Mouse (Mus musculus) heart, postnatal 25 days (tissue): ENCODE results near the gene Usb1. TPM values are rescaled to one million over a fixed set of nuclear protein-coding genes. Genes with fewer than 3 reads are reported as not detected.
A peak's percentile ranks its signal among the peaks of the same experiment; 100 is the strongest.
"Not testable (repeated sequence)": the region's sequence is repeated elsewhere in the genome, so short reads cannot be mapped to it uniquely, and the experiment has no call there.

Source experiments
- DNase-seq: peaks from one replicate; pipeline ENCODE4 v3.0.0; 2022; ENCODE audit warnings: low spot score
- intact Hi-C: fragments of 180-260 bp; cut with DNase I; formaldehyde crosslinking; loops from one replicate; pipeline ENCODE4 v1.15.1; 2025
- total RNA-seq, 2 experiments: library from RNA; stranded (reverse); gene quantifications; 2 replicates each; pipeline ENCODE4 v1.2.3; 2021

Gene Usb1
- total RNA-seq, 2 experiments from 2014 or later, result 14.2 to 16.6 TPM

DNA sequence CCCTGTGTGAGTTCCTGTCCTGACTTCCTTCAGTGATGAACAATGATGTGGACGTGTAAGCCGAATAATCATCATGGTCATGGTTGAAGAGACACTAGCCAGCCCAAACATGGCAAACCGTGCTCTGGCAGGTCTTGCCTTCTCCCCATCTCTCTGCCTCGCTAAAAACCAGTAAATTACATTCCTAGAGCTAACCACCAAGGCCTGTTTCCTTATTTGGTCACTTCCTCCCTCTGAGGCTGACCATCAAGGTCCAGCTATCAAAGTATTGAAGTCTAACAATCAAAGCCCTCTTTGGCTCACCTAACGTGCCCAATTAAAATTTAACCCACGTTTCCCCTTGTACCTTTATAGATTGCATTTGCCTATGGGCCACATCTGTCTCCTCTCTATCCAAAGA, 30.2 kb downstream of the Usb1 start:
- intact Hi-C loops, result no loop called here

DNA sequence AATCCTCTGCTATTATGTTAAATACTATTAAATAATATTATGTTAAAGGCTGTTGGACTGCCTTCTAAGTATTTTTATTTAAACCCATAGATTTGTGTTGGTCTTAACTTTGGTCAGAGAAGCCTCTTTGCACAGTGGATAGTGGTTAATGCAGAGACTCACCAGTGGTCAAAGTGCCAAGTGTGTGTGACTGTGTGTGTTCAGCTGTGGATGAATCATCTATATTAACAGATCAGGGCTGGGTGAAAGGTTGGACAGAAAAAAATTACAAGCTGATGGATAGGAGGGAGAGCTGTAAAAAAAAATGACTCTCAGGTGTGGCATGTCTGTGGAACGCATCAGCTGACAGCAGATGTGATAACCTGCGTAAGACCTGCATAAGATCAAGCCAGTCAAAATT, 31.8 kb downstream of the Usb1 start:
- no peak for DNase-seq
- intact Hi-C loops, result no loop called here

More for the DNA sequence above, 30.2 kb downstream of the Usb1 start:
- no peak for DNase-seq

DNA sequence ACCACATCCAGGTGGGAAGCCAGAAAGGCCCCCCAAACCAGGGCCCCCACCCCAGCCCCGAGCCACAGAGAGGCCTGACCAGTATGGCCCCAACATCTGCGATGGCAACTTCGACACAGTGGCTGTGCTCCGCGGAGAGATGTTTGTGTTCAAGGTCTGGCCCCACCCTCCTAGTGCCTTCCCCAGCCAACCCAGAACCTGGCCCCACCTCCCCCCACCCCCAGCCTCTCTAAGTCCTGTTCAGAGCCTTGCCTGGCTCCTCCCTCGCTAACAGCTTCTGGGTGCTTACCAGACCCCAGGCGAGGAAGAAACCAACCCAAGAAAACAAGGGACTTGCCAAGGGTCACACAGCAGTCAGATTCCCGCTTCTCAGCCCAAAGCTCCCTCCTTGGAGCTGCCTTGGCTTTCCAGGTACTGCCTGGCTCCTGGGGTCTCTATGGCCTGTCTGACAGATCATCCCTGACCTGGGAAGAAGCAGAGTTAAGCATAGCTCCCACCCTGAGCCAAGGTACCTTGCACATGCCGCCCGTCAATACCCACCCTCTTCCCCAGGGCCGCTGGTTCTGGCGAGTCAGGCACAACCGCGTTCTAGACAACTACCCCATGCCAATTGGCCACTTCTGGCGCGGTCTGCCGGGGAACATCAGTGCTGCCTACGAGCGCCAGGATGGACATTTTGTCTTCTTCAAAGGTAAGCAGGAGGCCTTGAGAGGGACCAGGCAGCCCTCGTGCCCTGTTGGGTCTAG, 37.7 kb downstream of the Usb1 start:
- DNase-seq, result no peak
- intact Hi-C loops, result no loop called here

DNA sequence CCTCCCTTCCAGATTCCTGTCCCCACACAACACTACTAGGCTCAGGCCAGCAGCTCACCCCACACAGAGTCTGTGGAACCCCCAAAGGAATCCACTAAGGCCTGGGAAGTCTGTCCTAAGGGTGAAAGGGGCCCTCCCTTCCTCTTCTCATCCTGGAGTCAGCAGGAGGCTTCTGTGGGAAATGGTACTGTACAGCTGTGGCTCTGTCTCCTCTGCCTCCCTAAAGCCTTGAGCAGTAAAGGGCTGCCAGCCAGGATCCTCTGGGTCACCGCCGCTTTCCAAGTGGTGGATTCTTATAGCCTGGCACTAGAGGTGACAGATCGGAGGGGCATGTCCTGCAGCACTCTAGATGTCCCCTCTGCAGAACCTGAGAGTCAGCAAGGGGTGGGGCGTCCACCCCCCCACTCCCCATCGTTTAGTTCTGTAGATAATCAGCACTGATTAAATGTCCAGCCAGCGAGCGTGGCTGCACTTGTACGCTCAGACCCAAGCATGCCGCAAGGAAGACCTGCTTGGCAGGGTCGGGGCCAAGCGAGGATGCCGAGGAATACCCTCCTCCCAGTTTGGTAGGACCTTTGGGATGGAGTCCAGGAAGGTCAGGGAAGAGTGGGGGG, 41.4 kb downstream of the Usb1 start:
- intact Hi-C loops, result loop anchor here (2.0 kb wide), 1 partner anchor 21 kb away; the partner anchor contains the start of gene Mmp15
- DNase-seq, result no peak

DNA sequence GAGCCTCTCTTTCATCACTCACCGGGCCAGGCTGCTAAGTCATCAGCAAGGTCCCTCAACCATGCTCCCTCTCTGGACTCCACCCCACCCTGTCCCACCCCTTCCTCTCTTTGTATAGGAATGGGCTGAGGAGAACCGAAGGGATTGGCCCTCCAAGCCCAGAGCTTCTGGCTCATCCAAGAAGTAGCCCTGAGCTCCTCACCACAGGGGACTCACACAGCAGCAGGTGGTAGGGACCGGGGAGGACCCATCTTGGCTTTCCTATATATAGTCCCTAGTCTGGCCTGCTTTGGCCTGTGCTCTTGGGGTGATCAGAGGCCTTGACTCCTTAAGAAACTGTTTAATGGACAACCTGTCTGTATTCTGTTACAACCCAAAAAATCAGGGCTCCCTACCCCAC, 42.3 kb downstream of the Usb1 start:
- no peak for DNase-seq
- intact Hi-C loops, result no loop called here

DNA sequence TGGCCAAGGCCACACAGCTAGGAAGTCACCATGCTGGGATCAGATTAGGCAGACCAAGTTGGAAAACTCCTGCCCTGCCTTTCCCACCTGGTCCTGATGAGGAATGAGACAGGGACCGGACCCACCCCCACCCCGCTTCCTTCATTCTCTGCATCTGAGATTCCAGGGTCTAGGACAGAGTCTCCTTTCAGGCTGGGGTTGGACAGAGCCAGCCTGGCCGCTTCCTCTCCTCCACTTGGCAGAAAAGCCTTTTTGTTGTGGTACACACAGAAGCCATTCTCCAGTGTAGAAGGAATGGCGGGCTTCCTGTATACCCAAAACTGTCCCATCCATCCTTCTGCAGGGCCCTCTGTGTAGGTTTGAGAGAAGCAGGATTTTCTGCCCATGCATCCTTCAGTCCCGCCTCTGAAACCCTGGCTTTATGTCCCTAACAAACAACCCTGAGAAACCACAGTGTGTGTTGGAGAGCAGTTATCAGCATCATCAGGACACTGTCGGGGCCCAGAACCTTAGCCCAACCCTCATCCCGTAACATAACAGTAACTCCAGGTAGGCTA, 43.4 kb downstream of the Usb1 start:
- no peak for DNase-seq
- intact Hi-C loops, result no loop called here

DNA sequence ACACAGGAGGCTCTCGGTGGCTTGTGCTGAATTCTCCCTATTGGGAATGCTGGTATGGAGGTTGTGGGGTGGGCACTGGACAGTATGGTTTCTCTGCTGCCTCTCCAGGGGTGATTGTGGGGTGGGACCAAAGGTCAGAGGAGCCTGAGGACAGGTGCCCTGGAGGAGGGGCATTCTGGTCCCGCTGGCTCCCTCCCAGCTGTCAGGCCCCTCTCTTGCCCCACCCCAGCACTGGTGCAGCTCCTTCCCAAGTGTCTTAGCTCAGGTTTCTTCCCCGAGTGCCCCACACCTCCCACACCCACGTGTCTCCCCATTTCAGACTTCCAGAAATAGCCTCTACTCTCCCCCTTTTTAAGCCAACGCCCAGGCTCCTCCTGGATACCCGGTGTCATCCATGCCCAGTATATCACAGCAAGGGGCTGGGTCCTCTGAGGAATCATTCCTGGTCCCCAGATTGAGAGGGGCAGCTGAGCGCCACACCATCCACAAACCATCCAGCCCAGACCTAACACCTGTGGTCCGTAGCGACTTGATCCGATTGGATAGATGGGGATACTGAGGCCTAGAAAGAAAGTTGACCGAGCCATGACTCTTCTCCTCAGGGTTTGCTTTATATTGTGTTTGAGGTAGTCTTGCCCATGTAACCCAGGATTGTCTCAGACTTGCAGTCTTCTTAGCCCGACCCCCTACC, 44.4 kb downstream of the Usb1 start:
- no peak for DNase-seq
- intact Hi-C loops, result no loop called here

DNA sequence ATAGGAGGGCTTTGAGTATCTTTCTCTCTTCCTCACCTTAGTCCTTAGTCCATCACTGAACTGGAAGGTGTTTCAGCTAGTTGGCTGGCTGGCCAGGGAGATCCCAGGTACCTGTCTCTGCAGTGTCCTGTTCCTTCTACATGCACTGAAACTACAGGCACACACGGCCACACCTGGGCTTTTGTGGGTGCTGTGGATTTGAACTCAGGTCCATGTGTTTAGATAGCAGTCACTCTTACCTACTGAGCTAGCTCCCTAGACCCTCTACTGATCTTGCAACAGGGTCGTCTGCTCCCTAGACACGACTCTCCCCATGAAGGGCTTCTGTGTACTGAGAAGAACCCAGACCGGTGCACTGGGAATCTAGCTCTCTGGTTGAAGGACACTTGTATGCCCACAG, 45.0 kb downstream of the Usb1 start:
- intact Hi-C loops, result no loop called here
- no peak for DNase-seq

DNA sequence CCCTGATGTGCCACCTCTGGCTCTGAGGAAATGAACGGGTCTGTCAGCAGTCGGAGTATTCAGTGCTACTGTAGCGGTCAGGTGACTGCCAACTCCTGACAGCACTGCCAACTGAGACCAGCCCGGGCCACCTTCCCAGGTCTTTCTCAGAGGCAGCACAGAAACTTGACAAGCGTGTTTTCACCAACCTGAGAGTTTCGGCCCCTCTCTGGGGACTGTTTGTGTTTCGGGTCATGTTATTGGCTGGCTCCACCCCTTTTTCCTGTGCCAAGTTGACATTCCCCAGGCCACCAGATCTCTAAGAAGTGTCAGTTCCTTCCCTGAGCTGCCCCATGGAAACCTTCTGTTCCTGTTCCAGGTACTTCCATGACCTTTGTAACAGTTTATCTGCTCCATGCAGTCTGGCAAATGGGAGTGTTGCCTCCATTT, 45.8 kb downstream of the Usb1 start:
- no peak for DNase-seq
- intact Hi-C loops, result no loop called here

DNA sequence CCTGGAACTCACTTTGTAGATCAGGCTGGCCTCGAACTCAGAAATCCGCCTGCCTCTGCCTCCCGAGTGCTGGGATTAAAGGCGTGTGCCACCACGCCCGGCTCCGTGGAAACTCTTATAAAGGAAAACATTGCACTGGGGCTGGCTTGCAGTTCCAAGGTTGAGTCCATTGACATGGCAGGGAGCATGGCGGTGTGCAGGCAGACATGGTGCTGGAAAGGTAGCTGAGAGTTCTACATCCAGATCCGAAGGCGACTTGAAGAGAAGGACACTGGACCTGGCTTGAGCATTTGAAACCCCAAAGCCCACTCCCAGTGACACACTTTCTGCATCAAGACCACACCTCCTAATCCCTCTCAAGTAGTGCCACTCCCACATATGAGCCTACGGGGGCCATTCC, 46.8 kb downstream of the Usb1 start:
- intact Hi-C loops, DNase-seq: not testable (repeated sequence)

DNA sequence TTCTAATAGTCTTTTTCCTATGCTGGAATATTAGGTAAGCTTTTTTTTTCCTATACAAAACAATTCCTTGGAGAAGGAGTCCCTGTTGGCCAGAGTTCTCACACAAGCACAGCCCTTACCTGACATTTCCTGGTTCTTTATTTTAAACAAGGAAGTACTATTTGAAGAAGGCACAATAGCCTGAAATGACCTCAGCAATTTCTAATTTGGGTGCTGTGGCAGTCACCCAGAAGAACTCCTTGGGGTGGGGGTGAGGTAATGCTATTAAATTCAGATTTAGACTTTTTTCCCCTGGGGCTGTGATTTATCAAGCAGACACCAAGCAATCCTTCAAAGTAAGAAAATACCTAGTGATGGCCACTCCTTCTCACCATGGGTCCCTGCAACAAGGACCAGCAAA, 48.9 kb downstream of the Usb1 start:
- intact Hi-C loops, result loop anchor here (2.0 kb wide), 1 partner anchor 14 kb away; no protein-coding TSS in a partner anchor
- no peak for DNase-seq

DNA sequence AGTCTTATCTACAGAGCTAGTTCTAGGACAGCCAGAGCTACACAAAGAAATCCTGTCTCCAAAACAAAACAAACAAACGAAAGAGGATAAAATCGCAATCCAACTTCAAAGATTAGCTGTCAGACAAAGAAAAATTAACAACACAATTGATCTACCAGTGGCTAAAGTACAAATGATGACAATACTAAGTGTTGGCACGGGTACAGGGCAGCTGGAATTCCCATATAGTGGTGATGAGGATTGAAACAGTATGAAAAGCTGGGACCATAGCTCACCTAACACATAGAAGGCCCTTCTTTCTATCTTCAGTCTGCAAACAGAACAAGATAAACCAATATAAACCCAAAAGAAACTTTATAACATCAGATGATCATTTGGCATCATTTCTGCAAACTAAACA, 49.5 kb downstream of the Usb1 start:
- DNase-seq, result no peak
- intact Hi-C loops, result loop anchor here (2.0 kb wide), 1 partner anchor 13 kb away; no protein-coding TSS in a partner anchor

DNA sequence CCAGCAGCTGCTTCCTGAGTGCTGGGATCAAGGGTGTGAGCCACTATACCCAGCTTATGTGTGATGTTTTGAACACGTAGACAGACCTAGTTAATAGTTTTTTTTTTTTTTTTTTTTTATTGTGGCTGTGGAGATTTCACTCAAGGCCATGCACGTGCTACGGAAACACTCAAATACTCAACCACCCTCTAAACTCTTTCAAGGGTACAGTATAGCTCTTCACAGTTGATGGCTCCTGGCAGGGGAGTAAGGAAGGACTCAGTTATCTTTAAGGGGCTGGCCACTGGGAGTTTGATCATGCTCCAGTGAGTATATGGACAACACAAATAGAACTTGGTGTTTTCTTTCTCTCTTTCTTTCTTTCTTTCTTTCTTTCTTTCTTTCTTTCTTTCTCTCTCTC, 52.4 kb downstream of the Usb1 start:
- DNase-seq, result no peak
- intact Hi-C loops, result no loop called here

DNA sequence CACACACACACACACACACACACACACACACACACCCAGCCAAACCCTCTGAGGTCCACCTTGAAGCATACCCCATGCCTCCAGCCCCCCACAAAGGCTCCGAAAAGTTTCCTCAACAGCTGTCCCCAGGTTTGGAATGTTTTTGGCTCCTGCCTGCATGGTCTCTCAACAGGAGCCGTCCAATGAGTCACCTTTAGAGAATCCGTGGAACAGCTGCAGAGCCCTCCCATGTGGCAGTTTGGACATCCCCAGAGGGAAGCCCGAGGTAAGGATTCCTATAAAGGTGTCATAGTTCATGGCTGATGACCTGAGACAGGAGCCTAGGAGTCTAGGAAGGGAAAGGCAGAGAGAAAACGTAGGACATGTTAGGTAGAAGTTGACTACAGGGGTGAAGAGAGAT, 54.0 kb downstream of the Usb1 start:
- intact Hi-C loops, result no loop called here
- DNase-seq, result no peak

DNA sequence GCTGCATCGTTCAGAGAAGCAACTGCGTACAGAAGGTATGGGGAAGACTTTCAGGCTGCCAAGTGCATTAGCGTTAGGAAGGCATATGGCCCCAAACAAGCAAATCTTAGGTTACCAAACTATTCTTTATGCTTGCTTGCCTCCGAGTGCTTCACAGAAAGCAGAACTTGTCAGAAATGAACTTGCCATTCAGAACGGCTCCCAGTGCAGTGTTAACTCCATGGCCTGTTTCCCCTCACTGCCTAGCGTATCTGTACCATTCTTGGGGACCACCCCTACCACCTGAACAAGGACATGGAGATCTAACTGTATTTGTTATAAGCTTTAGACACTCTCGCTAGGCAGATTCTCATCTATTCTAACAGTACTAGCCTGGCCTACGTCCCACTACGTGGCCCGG, 55.1 kb downstream of the Usb1 start:
- intact Hi-C loops, result no loop called here
- DNase-seq, result no peak

DNA sequence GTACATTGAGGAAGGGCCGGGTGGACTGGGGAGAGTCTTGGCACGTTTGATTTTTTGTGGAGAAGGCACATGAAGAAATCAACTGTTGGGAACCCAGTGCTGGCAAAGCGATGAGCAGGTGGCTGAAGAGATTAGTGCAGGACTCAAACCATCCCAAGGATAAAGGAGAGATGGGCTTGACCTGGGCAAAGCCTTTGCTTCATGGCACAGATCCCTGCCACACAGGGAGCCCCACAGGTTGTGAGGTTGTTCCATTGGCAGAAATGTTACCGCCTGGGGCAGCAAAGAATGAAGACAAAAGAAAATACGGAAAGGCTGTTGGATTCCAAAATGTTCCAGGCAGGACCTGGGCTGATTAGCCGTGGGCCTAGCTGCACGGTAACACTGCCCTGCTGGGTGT, 55.9 kb downstream of the Usb1 start:
- no peak for DNase-seq
- intact Hi-C loops, result no loop called here

DNA sequence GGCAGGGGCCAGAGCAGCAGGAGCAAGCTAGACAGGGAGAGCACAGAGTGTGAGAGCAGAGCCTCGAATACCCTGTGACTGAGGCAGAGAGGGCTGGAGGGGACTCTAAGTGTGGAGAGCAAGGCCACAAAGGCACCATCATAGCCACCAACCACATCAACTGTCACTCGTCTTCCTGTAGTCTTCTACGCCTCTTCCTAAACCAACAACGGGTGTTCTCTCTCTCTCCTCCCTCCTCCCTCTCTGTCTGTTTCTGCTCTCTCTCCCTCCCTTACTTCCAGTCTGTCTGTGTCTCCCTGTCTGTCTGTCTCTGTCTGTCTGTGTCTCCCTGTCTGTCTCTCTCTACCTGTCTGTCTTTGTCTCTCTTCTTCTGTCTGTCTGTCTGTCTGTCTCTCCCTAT, 58.2 kb downstream of the Usb1 start:
- intact Hi-C loops, result loop anchor here (5.0 kb wide), 1 partner anchor 38 kb away; the partner anchor contains the start of gene Mmp15
- no peak for DNase-seq

DNA sequence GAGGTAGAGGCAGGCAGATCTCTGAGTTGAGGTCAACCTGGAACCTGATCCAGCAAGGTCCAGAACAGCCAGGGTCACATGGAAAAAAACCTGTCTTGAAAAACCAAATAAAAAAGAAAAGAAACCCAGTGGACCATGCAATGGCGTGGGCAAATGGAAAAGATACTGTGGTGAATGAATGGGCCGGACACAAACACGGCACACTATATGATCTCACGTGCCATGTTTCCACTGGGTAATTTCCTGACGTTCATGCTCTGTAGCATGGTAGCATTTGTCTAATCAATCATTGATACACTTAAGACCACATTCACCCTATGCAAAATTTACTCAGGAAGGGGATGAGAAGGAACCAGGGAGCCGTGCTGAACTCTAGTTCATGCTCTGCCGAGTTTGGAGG, 59.0 kb downstream of the Usb1 start:
- intact Hi-C loops, result loop anchor here (5.0 kb wide), 1 partner anchor 39 kb away; the partner anchor contains the start of gene Mmp15
- DNase-seq, result no peak

DNA sequence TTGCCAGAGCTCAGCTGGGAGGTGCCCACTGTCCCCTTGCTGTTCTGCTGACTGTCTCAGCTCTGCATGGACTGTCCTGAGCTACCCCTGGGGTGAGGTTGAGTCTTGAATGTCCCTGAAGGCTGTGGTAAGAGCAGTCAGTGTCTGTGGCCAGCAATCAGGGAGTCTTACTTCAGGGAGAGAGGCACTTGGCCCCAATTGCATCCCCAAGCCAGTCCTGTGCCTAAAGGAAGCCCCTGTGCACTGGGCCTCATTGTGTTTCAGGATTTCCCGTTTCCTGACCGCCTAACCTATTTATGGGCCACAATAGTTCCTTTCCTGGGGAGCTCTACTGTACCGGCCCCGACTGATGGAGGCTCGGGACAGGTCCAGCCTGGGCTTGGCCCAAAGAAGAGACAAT, 60.5 kb downstream of the Usb1 start:
- intact Hi-C loops, result loop anchor here (5.0 kb wide), 1 partner anchor 40 kb away; the partner anchor contains the start of gene Mmp15
- peak; percentile 42 for DNase-seq

DNA sequence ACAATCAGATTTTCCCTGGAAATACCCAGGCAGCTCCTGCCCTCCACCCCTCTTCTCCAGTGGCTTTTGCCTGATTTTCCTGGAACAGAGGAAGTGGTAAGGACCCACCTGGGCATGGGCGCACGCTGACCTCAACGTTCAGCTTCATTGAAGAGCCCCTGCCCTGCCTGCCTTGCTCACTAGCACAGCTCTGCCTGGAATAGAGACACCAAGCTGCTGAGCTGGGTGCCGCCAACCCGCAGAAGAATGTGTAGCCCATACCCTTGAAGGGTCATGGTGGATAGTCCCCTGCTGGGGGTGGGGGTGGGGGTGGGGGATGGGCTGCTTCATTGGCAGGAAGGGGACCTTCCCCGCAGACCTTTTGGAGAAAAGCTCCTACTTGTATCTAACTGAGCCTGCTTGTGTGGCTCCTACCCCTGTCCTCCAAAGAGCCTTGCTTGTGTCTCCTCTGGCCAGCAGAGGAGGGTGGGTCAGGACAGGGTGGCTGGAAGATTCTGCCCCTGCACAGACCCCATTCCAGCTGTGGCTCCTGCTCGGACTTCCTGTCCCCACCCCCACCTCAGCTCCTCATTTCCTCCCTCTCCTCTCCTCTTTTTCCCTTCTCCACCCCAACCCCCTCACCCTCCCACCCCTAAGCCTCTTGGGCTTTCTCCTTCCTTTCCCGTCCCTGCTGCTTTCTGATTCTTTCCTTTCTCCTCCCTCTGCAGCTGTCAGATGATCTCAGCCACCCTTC, 63.3 kb downstream of the Usb1 start:
- DNase-seq, result no peak

More for the DNA sequence above, 63.3 kb downstream of the Usb1 start:
- intact Hi-C loops, result loop anchor here (2.0 kb wide), 2 partner anchors 15 to 31 kb away; no protein-coding TSS in a partner anchor
